Mouse (Mus musculus) forebrain, embryonic 15.5 days (tissue): ENCODE measurements around the gene AU021092. TPM values are rescaled to one million over a fixed set of nuclear protein-coding genes. Genes with fewer than 3 reads are reported as not detected.

ENCODE experiments used
- ATAC-seq: fragments of 200-750 bp; cut with Nextera tagmentation; replicated peaks from 2 replicates; pipeline ENCODE4 v1.8.0; 2017; ENCODE audit warnings: mild to moderate bottlenecking, moderate TSS enrichment, moderate library complexity
- H3K27ac ChIP-seq: fragments of 300-500 bp; sonication (generic); replicated peaks from 2 replicates; pipeline ENCODE4 v1.5.1; 2015; ENCODE audit warnings: mild to moderate bottlenecking, inconsistent platforms
- H3K27me3 ChIP-seq: fragments of 300-500 bp; sonication (generic); 2 replicates; pipeline ENCODE4 v1.6.1; 2015; ENCODE audit warnings: inconsistent platforms
- H3K36me3 ChIP-seq: fragments of 300-500 bp; sonication (generic); 2 replicates; pipeline ENCODE4 v1.6.1; 2015; ENCODE audit warnings: mild to moderate bottlenecking, inconsistent platforms
- H3K4me1 ChIP-seq: fragments of 300-500 bp; sonication (generic); 2 replicates; pipeline ENCODE4 v1.6.1; 2015; ENCODE audit warnings: inconsistent platforms
- H3K4me2 ChIP-seq: fragments of 300-500 bp; sonication (generic); replicated peaks from 2 replicates; pipeline ENCODE4 v1.6.1; 2015; ENCODE audit warnings: mild to moderate bottlenecking, inconsistent platforms
- H3K4me3 ChIP-seq: fragments of 300-500 bp; sonication (generic); 2 replicates; pipeline ENCODE4 v1.5.1; 2015; ENCODE audit warnings: mild to moderate bottlenecking, inconsistent platforms
- H3K9ac ChIP-seq: fragments of 300-500 bp; sonication (generic); replicated peaks from 2 replicates; pipeline ENCODE4 v1.6.1; 2015; ENCODE audit warnings: mild to moderate bottlenecking, inconsistent platforms
- H3K9me3 ChIP-seq: fragments of 300-500 bp; sonication (generic); 2 replicates; pipeline ENCODE4 v1.6.1; 2016; ENCODE audit warnings: inconsistent platforms
- WGBS: fragments of 180-500 bp; shearing (Covaris S2); methylation state at CpG from one replicate; pipeline ENCODE4 v1.1.7; 2015; ENCODE audit warnings: mixed read lengths; 5-methylcytosine and 5-hydroxymethylcytosine counted together
- microRNA-seq: library from miRNA; unstranded; fragments of <30 nt; microRNA quantifications from one replicate; pipeline ENCODE4, GENCODE M21; 2016
- polyA plus RNA-seq: library from polyadenylated mRNA; unstranded; fragments of >200 nt; fragmentation: Nextera tagmentation; extraction: Ambion mirVana; gene quantifications from 2 replicates; pipeline ENCODE4 v1.2.1, GENCODE M21; 2015

The AU021092 gene
- polyA plus RNA-seq, 1 experiment from 2014 or later = 12.5 TPM

- Histone ChIP-seq H3K27ac (no peak overlapping the region), H3K36me3 (no peaks in the 10 kb centered on the region), H3K9me3 (no peaks in the 10 kb centered on the region), H3K27me3 (no peaks in the 10 kb centered on the region), H3K4me1 (no peaks in the 10 kb centered on the region), H3K4me2 (no peak overlapping the region), H3K4me3 (no peak overlapping the region), H3K9ac (no peak overlapping the region)
- ATAC-seq = no peak
- WGBS = 71% methylated on average over 5 of the region's 5 CpGs
These were observed 53.3 kb downstream of the AU021092 start for GRCm38 (mm10) chr16:5168829-5169228.

DNA sequence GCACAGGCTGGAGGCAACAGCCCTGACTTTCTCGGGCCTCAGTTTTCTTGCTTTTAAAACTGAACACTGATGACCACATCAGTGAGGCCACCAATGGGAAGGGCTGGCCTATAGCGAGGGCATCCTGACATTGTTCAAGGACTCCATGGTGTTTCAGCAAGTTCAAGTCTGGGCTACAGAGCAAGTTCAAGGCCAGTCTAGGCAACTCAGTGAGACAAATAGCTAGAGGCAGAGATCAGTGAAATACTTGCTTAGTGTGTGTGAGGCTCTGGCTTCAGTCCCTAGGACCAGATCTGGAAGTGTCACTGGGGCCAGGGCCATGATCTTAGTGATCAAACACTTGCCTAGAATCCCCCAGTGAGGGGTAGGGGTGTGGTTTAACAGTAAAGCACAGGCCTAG lies 54.1 kb downstream of the AU021092 start:
- 80% methylated on average over 2 of the region's 2 CpGs for WGBS
- Histone ChIP-seq H3K9ac (no peak overlapping the region), H3K9me3 (no peaks in the 10 kb centered on the region), H3K4me1 (no peaks in the 10 kb centered on the region), H3K27me3 (no peaks in the 10 kb centered on the region), H3K4me3 (no peak overlapping the region), H3K4me2 (no peak overlapping the region), H3K36me3 (no peaks in the 10 kb centered on the region), H3K27ac (no peak overlapping the region)
- no peak for ATAC-seq

GRCm38 (mm10) chr16:5164327-5164726 lies 57.8 kb downstream of the AU021092 start:
- Histone ChIP-seq H3K27me3 (no peaks in the 10 kb centered on the region; the same call in 1 of the 2 replicates), H3K4me2 (no peak overlapping the region), H3K4me1 (no peaks in the 10 kb centered on the region), H3K27ac (no peak overlapping the region), H3K36me3 (no peaks in the 10 kb centered on the region), H3K9me3 (no peaks in the 10 kb centered on the region), H3K4me3 (no peak overlapping the region), H3K9ac (no peak overlapping the region)
- WGBS = 80% methylated on average over 6 of the region's 6 CpGs
- ATAC-seq = no peak

Small RNAs within 50 kb of the gene (microRNA-seq; reads per million reads assigned to microRNA genes)
- not detected for gene Gm23689
- gene Gm26095 = not detected
- gene Mir6364 = not detected

Other genes with a start within 250 kb of the AU021092 start
- not detected in 2 replicates for gene Sept12, start 224.4 kb downstream of the AU021092 start, polyA plus RNA-seq
- gene Smim22, start 215.0 kb downstream of the AU021092 start, polyA plus RNA-seq = 1.0 and 1.1 TPM in 2 replicates
- 91.4 and 99.8 TPM in 2 replicates for gene Rogdi, start 208.7 kb downstream of the AU021092 start, polyA plus RNA-seq
- 192 and 196 TPM in 2 replicates for gene Glyr1, start 172.4 kb downstream of the AU021092 start, polyA plus RNA-seq
- gene Ubn1, start 172.2 kb downstream of the AU021092 start, polyA plus RNA-seq = 17.8 and 18.3 TPM in 2 replicates
- gene Ppl, start 89.9 kb downstream of the AU021092 start, polyA plus RNA-seq = 0.19 TPM in 2 replicates
- 0.06 and 0.11 TPM in 2 replicates for gene Sec14l5, start 75.2 kb downstream of the AU021092 start, polyA plus RNA-seq
- gene Nagpa, start 18.3 kb downstream of the AU021092 start, polyA plus RNA-seq = 11.6 and 12.8 TPM in 2 replicates
- gene Alg1, start 11.3 kb upstream of the AU021092 start, polyA plus RNA-seq = 34.8 and 37.2 TPM in 2 replicates
- 8.2 and 9.7 TPM in 2 replicates for gene Eef2kmt, start 33.7 kb upstream of the AU021092 start, polyA plus RNA-seq